Mouse (Mus musculus) layer of hippocampus, adult 18-20 months (tissue): ENCODE data around the gene Yes1. TPM values are rescaled to one million over a fixed set of nuclear protein-coding genes. Genes with fewer than 3 reads are reported as not detected.
"Not testable (repeated sequence)": the region's sequence is repeated elsewhere in the genome, so short reads cannot be mapped to it uniquely, and the experiment has no call there.

ENCODE experiments used
- DNase-seq, 2 experiments: peaks; one replicate each; pipeline ENCODE4 v3.0.0; 2022; ENCODE audit warnings: low spot score in 2 of 2
- total RNA-seq, 2 experiments: library from RNA; stranded (reverse); gene quantifications; 2 replicates each; pipeline ENCODE4 v1.2.3; 2021

Gene Yes1
- total RNA-seq, 2 experiments from 2014 or later: 10.1 to 13.0 TPM

DNA sequence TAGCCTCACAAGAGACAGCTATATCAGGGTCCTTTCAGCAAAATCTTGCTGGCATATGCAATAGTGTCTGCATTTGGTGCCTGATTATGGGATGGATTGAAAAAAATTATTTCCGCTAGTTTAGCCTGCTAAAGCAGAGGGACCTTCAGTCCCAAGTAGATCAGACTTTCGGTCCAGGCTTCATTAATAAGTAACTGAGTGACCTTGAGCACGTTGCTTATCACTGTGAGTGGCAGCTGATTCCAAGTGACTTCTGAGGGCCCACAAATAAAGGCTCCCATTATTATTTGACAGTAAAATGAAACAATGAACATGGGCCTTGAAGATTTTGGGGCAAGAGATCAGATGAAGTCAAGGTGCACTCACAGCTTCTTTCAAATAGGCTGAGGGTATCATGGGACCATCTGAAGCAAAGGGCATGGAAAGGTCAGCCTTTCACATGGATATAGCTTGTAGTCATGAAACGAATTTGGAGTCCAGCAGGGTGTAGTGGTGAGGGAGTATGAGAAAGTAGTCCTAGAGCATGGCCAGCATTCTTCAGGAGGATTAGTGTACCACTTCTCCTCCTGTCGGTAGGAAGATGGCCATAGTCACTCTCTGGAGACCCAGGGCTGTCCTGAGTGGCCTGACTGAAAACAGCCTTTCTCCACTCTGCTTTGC is 86.4 kb downstream of the Yes1 start:
- no peak for DNase-seq

DNA sequence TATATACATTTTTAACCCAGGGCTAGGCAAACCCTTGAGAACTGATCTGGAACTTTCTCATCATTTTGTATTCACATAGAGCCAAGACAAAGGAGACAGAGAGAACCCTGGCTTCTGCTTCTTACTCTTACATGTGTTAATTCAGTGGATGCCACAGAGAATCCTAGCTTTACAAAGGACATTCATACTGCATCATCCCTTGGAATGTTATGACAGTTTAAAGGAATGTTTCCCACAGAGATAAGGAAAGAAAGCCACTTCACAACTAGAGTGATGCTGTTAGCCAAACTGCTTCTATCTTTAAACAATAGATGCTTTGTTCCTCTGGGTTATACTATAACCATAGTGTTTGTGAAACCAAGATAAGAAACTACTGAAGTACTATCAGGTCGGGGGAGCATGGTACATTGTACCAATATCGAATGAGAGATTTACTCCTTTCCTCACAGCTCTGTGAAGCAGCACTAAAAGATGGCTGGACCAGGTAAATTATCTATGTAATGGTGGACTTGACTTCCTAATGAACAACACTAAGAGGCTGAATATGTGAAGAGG is 95.3 kb downstream of the Yes1 start:
- no peak for DNase-seq

DNA sequence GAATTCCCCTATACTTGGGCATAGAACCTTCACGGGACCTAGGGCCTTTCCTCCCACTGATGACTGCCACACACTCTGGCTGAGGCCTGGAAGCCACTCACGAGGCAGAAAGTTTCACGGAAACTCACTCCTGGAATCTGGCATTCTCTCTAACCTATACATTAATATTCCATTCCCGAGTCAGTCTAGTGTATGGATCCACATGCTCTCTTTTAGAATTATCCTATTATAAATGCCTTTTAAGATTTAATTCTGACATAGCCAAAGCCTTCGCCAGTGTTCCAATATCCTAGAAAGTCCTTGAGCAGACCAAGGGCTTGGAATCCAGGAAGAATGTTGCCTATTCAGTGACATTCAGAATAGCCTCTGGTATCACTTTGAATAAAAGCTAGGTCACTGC is 100.5 kb downstream of the Yes1 start:
- no peak for DNase-seq

DNA sequence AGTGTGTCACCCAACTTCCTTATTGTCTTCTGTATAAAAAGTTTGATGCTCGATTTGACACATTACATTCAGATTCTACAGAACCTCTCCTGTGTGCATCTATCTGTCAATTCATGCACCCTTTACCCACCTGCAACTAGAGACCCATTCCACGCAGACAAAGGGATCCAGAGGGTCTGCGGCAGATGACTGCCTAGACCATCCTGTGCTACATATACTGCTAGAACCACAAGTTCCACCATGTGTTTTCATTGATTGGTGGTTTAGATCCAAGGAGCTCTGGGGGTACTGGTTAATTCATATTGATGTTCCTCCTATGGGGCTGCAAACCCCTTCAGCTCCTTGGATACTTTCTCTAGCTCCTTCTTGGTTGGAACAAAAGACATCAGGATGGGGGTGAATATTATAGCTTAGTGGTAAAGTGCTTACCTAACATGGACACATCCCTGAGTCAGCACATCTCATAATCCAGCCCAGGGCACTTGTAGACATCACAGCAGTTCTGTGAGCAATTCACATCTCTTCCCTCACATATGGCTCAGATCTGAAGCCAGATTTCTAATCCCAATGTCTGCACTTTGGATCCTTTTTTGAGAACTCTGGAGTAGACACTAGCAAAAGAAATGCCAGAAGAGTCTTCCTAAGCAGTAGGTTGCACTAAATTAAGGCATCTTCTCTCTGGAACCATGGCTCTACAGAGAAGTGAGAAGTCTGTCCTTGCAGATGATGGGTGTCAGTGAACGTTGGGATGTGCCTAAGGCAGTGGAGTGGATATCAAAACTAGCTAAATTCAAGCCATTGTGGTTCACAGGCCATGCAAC is 101.5 kb downstream of the Yes1 start:
- DNase-seq: no peak

DNA sequence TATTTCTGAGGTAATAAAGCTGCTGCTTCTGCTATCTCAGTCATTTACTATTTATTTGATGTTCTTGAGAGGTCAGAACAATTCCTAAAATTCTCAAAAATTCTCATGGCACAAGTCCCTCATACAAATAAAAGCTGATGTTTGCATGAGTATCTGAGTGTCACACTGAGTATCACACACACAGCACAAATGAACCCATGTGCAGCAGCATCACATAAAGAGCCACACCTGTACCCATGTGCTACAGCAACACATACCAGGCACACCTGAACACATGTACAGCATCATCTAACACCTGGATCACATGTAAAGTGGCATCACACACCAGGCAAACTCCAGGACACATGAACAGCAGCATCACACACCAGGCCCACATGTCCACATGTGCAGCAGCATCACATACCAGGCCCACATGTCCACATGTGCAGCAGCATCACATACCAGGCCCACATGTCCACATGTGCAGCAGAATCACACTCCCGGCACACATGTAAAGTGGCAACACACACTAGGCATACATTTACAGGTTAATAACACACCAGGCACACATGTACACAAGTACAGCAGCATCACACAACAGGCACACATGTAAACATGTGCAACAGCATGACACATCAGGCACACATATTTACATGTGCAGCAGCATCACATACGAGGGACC is 102.2 kb downstream of the Yes1 start:
- no peak for DNase-seq

DNA sequence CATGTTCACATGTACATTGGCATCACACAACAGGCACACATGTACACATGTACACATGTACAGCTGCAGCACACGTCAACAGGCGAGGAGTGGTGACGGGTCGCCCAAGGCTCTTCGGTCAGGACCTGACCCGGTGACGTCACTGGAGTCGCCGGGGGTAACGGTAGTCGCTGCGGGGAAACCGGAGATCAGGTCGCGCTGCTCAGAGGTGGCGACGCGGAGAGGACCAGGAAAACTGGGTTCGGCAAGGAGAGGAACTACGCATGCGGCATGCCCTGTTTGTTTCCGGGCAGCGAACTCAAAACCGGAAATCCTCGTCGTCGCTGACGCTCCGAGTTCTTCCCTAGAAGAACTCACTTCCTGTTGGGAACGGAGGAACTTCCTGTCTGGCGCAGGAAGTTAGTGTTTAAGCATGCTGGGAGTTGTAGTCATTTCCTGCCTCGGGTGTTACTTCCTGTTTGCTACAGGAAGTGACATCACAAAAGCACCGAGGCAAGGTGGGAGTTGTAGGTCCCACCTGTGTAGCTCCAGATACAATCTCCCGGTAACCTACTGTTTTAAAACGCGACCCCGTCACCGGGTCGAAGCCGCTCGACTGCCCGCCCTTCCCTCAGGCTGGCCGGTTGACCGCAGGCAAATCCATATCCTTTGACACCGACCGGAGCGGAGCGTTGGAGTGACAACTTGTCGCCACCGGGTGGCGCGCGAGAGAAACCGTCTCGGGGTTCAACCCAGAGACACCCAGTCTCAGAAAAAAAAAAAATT is 102.9 kb downstream of the Yes1 start:
- DNase-seq: peak; percentile 87 to 92

DNA sequence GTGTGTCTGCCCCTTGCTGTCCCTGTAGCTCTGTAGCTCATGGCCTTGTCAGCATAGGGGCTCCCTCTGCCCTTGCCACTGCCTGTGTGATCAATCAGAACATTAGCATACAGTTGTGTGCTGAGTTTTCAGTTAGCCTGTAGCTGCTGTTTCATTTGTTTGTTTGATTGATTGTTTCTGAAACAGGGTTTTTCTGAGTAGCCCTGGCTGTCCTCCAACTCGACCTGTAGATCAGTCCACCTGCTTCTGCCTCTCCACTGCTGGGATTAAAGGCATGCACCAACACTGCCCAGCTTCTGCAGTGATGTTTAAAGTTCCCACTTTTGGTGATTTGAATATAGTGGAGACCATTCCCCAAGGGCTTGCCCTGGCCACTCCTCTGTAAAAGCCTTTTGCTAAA is 106.8 kb downstream of the Yes1 start:
- no peak for DNase-seq

DNA sequence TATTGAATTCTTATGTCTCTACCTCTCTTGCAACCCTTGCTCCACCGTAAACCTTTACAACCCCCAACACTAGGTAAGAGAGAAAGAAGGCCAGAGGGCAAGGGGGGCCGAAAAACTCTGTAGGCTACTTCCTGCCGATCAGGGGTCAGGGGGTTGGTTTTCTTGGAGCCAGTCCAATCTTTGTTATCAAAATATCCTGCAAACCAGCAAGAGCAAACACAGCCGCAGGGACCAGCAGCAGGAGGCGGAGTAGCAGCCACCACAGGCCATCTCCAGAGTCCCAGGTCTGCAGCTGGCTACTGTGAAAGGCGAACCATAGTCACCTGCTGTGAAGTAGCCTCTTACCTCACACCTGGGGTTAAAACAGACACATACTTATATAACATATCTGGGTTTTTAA is 107.9 kb downstream of the Yes1 start:
- DNase-seq: no peak

DNA sequence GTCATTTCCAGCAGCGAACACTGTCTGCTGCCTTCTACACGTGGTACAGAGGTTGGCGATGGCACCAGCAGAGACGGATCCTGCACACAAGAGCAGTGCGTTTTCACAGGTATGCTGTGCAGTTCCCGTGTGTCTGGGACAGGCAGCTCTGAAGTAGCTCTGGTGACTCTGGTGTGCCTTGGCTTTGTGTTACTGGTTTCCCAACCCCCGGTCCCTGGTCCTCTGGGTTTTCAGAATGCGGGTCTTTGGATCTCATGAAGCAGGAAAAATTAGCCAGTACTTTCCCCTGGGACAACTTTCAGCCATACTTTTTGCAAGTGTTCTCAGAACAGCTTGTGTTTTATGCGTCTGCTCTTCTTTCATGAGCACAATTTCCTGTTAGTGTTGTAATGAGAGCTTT is 109.4 kb downstream of the Yes1 start:
- no peak for DNase-seq

DNA sequence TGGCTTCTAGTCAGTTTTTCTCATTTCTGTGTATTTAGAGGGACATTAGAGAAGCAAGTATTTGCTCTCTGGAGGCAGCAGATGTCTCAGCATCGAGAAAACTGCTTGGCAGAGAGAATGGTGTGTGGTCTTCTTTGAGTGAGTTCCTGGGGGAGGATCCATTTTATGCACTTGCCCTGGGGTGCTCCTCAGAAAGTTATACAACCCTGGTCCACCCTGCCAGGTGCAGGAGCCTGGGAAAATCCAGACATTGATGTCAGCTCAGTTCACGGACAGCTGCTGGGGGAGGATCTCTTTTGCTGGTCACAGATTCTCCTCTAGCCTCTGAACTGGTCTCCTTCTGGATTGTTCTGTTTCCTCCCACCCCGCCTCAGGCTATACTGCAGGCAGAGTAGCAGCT is 110.3 kb downstream of the Yes1 start:
- DNase-seq: no peak

DNA sequence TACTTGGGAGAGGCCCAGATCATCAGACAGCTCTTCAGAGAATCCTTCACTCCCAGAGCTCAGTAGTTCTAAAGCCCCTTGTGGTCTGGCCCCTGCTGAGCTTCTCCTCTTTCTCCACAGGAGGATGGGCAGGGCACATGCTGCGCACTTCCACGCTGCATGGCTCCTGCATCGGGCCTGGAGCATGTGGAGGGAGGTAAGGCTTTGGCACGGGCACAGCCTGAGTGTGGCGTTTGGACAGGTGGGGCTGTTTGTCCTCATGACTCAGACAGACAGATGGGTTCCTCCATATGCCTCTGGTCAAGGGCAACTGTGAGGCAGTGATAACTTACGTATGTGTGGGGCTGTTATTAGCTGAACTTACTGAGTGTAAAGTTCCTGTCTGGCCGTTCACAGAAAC is 111.3 kb downstream of the Yes1 start:
- no peak for DNase-seq

DNA sequence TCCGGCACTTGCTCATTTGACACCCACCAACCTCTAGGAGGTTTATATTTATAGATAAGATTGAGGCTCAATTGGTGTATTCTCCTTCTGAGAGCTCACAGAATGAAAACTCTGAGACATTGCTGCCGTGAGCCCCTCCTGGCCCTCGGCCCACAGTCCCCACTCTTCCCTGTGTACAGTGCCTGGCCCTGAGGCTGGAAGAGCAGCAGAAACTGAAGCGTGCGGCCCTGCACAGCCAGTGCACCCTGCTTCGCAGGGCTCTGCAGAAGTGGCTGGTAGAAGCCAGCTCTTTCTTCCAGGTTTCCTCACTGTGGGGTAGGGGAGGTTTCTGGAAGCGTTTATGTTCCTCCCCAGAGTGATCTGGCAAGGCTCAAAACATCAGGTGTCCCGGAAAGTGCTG is 111.7 kb downstream of the Yes1 start:
- DNase-seq: not testable (repeated sequence)

DNA sequence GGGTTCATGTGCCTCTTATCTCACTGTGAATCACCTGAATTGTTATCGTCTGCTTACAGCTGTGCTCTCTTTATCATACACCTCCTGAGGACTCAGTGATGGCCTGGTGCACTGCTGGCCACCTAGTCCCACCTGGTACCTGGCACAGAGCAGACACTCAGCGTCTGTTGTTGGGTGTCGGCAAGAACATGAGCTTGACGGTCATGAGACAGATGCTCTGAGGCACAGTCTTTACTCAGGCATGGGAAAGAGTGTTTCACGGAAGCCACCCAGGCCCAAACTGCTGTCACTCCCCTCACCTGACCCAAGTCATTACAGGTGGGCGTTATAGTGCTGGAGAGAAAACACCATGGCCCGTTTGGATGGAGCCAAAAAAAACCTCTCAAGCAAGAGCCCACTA is 113.0 kb downstream of the Yes1 start:
- no peak for DNase-seq

DNA sequence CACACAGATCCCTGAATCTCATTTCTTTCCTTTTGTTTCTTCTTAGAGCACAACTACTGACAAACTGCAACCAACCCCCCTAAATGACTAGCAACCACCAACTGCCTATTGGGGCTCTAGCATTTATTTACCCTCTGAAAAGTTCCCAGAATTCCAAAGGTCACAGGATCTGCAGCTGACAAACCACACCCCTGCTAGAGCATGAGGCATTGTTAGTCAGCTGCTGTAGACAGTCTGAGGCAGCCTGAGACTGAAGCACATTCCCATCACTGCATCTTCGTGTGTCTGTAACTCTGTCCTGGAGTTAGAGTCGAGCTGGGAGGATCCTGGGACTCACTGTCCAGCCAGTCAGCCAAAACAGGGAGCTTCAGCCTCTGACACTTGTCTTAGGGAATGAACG is 114.4 kb downstream of the Yes1 start:
- not testable (repeated sequence) for DNase-seq

DNA sequence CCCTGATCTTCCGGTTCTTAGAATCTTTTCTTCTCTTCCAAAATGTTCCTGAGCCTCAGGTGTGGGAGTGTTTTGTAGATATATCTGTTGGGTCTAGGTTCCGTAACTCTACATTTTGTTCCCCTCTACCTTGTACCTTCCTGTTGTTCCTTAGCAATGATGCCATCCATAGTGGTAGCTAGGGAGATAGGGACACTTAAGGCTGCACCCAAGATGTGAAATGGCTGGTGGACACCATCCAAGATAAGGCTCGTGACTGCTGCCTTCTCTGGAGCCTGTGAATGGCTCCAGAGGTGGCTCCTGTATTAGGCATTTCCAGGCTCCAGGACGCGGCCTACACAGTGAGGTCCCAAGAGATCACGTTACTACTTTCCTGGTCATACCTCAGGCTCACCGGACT is 117.3 kb downstream of the Yes1 start:
- DNase-seq: no peak

DNA sequence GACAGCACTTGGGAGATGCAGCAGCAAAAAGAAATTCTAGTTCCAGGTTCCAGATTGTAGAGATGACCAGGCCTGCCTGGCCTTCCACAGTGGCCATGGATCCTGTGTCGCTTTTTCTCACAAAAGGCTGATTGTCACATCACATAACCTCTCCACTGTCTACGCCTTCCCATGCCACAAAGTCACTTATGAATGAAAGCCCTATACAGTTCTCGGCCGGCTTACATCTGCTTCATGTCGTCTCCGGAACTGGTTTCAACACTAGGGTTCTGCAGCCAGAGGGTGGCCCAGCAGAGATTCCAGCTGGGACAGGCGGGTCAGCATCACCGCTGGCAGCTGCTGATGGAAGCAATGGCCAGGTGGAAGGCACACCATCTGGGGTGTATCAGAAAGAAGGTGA is 117.9 kb downstream of the Yes1 start:
- no peak for DNase-seq

DNA sequence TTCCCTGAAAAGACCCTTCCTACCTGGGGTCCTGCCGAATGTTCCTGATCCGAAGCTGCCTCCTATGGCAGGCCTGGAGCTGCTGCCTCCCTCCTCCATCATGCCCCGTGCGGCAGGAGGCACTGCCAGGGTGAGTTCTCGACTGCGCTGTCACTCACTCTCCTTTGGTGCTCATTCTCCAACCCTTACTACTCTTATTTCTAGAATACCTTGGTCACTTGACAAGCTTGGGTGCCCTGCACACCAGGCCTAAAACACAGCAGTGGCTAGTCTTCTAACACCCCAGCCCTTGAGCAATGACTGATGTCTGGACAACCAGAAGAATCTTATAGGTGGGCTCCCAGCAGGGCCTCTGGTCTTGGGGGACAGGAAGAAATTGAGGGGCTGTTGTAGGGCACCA is 122.9 kb downstream of the Yes1 start:
- not testable (repeated sequence) for DNase-seq

DNA sequence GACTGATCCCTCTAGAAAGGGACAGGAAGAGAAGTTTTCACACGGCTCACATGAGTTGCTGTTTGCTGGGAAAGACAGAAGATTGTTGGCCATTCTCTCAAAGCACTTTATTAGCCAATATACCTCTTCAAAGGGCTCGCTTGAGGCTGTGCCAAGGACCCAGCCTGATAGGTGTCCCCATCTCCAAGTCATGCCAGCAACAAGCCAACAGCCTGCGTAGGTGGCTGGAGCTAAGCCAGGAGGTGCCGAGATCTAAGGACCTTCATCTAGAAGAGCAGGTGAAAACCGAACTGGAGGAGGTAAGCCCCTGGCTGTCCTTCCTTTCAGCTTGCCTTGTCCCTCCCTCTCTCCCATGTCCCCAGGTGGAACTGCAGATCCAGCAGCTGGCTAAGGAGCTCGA is 124.8 kb downstream of the Yes1 start:
- DNase-seq: no peak
